Mouse (Mus musculus): ENCODE results near the gene Zwilch. TPM values are rescaled to one million over a fixed set of nuclear protein-coding genes. Genes with fewer than 3 reads are reported as not detected.
"Not testable (repeated sequence)": the region's sequence is repeated elsewhere in the genome, so short reads cannot be mapped to it uniquely, and the experiment has no call there.

Gene Zwilch
- 22.3 and 26.7 TPM in 2 replicates for total RNA-seq (2015)
- total RNA-seq (2017) = 76.4 and 109 TPM in 2 replicates

DNA sequence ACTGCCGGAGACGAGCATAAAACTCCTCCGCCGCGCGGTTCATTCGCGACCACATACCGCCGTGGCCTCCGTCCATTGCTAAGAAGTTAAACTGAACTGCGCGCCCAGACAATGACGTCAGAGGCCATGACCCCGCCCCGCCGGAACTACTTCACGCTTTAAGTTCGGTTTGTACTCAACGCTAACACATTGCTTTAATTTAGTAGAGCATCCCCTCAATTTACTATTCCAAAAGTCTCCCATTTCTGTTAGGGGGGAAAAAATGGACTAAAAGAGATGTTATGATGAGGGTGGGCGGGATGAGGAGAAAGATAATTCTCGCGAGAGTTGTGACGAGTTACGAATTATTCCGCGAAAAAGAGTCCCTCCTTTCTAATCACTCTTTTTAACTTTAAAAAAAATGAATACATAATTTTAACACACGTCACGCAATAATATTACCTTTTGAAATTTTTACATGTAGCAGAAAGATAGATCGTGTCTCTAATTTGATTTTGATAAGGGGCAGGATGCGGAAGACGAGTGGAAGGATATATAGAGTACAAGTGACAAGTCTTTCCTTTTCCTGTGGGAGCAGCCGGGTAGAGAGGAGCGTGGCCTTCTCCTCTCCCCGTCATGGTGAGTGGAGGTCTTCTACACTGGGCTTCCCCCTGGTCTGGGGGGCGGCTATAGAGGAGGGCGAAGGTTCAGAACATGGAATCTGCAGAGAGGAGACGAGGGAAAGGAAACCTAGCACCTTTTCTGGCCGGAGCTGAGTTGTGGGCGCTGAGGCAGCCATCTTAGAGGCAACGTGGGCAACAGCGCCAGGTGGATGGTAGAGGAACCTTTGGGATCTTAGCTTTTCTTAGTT, at the start of gene Zwilch, which contains the start of gene Rpl4:
TSS of gene Zwilch (minus strand) at position 289 of the 850 bp plus-strand sequence.
TSS of gene Rpl4 (plus strand) at position 560 of the 850 bp plus-strand sequence.
- peak; percentile 90 for ATAC-seq (ENCODE audit: poor library complexity, severe bottlenecking)

DNA sequence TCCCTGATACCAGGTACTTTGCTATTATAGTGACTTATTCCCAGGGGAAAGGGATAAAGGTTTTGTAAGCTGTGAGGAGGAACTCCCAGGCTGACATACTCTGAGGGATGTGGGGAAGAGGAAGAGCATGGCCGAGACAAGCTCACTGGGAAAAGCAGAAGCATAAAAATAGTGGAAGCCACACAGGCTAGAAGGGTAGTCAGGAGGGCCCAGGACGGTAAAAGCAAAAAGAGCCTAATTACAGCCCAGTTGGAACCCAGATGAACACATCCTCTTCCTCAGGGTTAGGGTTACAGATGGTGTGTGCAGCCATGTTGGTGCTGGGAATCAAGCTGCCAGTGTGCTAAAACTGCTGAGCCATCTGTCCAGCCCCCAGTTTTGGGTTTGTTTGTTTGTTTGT, 49.2 kb upstream of the Zwilch start:
- peak; percentile 76 for ATAC-seq (ENCODE audit: poor library complexity, severe bottlenecking)

DNA sequence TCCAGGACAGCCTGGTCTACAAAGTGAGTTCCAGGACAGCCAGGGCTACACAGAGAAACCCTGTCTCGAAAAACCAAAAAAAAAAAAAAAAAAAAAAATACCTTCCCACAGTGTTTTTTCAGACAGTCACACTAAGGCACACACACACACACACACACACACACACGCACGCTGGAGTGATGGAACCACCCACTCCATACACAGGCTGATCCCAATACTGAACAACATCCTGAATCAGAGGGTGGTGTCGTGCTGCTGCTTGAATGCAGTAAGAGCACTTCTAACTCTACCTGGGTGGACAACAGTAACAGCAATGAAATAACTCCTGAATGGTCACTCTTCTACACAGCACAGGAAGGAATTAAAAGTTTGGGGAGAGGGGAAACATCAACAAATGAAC, 48.6 kb upstream of the Zwilch start:
- ATAC-seq (ENCODE audit: poor library complexity, severe bottlenecking) = no peak

DNA sequence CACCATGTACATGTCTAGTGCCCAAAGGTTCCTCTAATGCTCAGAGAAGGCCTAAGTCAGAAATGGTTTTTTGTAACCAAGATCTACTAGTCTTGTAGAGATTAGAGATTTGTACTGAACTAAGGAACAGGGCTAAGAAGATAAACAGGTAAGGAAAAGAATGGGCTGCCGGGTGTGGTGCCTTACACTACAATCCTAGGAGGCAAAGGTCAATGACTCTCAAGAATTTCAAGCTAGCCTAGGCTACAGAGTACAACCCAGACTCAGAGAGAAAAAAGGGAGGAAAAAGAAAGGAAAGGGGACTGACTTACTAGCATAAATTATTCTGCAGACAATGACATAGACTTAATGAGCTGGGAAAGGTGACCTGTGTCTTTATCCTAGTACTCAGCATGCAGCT, 47.7 kb upstream of the Zwilch start:
- no peak for ATAC-seq (ENCODE audit: poor library complexity, severe bottlenecking)

DNA sequence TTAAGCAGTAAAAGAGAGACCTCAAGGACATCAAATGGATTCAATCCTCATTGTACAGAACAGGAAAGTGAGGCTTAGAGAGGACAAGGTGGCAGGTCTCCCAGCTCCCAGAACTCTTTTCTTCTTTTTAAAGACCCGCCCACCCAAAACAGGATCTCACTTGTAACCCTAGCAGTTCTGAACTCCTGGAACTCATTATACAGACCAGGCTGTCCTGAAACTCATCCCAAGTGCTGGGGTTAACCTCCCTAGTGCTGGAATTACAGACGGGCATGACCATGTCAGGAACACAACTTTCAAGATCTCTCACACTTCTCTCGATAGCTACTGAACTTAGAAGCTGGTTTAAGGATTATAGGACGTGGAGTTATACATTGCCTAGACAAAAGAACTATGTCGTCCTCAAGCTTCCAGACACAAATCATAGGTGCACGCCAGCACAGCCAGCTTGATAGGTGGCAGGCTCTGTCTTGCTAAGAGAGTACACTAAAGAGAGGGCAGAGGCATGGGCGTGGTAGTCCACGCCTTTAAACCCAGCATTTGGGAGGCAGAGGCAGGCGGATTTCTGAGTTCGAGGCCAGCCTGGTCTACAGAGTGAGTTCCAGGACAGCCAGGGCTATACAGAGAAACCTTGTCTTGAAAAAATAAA, 47.0 kb upstream of the Zwilch start:
- no peak for ATAC-seq (ENCODE audit: poor library complexity, severe bottlenecking)

DNA sequence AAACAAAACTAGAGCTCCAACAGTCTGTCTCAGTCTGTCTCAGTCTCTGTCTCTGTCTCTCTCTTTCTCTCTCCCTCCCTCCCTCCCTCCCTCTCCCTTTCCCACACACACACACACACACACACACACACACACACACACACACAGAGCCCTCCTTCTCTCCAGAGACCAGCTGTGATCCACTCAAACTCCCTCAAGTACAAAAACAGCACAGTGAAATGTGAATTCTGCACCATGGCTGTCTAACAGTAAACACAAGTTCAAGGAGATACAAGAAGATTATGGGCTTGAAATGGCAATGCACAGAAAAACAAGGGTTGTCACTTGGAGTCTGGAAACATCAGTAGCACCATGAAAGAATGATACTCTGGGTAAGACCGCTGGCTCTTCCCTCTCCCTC, 46.4 kb upstream of the Zwilch start:
- ATAC-seq (ENCODE audit: poor library complexity, severe bottlenecking) = no peak

DNA sequence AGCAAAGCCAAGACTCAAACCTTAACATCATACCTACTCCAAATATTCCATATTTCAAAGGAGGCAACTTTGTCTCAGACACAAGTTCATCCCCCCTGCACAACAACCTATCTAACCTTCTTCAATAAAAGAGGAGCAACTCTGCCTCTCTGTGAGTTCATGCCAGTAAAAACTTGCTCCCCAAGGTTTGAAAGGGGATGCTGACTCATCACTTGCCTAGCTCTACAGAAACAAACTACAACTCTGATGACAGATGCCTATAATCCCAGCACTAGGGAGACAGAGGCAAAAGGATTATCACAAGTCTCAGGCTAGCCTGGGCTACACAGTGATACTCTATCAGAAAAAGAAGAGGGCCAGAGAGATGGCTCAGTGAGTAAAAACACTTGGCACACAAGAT, 45.0 kb upstream of the Zwilch start:
- ATAC-seq (ENCODE audit: poor library complexity, severe bottlenecking) = no peak

DNA sequence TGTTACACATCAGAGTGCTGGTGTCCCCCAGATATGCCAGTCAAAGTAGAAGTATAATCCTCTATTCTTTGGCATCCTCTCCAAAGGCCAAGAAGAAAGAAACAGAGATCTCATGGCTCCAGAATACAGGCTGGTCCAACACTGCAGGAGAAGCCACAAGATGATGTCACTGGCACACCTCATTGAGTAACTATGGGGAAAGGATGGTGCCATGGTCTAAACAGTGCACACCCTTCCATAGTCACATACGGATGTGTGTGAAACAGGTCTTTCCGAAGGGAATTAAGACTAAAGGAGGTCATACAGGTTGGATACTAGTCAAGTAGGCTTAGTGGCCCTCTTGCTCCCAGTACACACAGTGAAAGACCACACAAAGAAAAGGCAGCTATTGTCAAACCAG, 43.7 kb upstream of the Zwilch start:
- peak; percentile 71 for ATAC-seq (ENCODE audit: poor library complexity, severe bottlenecking)

DNA sequence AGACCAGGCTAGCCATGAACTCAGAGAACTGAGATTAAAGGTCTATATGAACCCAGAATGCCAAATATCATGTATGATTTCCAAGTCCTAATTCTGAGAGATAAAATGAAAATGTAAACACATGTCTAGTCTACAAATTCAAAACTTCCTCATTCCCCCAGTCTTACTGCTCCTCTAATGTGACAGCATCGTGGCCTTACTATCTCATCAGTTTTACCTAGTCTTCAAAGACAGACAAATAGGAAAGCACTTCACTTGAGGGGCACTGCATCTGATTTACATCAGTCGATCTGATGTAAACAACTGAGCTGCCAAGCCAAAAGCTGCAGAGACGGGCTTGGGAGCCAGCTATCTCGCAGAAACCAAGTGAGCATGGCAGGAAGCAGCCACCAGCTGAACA, 43.2 kb upstream of the Zwilch start:
- ATAC-seq (ENCODE audit: poor library complexity, severe bottlenecking) = no peak

DNA sequence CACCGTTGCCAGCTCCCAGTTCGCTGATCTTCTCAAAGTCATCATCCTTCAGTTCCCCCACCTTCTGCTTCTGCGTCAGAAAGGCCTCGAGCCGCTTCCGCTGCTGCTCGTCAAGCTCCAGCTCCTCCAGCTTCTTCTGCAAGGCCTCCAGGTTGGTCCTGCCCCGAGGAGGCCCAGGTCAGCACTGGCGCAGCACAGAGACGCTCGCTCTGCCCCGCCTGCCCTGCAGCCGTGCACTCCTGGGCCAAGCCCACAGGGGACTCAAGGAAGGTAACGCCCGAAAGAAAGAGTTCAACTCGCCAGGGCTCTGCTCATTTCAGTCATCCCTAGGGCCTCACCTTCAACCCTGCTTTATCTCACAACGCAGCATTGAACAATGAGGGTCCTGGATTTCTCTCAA, 41.5 kb upstream of the Zwilch start:
- ATAC-seq (ENCODE audit: poor library complexity, severe bottlenecking) = no peak

DNA sequence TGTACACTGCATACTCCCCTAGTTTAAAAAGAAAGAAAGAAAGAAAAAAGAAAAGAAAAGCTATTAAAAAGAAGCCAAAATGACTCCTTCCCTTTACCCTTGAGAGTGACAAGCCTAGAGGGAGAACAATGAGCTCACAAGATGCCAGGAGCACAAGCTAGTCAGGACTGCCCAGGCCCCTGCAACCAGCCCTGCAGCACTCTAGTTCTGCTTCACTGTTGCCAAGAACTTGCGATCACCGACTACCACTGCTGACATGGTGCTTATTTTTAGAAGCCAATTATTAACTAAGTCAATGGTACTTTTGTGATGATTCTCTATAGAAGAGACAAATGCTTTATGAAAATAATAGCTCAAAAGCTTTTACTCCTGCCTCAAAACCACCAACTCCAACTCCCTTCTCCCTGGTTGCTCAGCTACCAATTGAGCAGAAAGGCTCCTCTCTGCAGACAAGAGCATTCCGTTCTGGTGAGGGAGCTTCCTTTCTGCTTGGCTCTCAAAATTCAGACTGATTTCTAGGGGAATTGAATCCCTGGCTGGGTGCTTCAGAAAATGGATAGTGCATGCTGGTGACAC, 34.7 kb upstream of the Zwilch start:
- ATAC-seq (ENCODE audit: poor library complexity, severe bottlenecking) = no peak

DNA sequence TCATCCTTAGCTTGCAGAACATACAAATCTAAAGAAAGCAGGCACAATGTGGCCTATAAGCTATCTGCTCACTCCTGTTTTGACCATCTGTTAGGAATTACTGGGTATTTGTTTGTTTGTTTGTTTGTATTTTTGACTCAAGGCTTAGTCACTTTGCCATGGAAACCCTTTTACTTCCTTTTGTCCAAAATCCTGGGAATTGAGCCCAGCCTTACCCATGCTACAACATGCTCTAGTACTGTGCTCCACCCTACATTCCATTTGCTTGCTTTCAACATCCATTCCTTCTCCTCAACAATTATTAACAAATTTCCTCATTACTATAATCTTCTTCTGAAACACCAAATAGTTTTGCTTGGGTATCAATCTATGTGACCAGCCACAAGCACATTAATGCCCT, 30.0 kb upstream of the Zwilch start:
- no peak for ATAC-seq (ENCODE audit: poor library complexity, severe bottlenecking)

DNA sequence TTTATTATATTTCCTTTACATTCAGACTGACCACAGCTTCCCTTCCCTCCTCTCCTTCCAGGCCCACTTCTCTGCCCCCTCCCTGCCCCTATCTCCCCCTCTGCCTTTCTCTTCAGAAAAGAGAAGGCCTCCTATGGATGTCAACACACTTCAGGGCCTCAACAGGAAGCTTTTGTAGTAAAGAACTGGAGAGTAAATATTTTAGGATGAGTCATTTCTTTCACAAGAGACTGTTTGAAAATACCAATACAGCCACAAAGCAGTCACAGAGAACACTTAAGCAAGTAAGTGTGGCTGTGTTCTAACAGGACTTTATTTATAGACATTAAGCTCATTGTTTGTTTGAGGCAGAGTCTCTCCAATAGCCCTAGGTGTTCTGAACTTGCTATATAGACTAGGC, 29.4 kb upstream of the Zwilch start:
- peak; percentile 84 for ATAC-seq (ENCODE audit: poor library complexity, severe bottlenecking)

DNA sequence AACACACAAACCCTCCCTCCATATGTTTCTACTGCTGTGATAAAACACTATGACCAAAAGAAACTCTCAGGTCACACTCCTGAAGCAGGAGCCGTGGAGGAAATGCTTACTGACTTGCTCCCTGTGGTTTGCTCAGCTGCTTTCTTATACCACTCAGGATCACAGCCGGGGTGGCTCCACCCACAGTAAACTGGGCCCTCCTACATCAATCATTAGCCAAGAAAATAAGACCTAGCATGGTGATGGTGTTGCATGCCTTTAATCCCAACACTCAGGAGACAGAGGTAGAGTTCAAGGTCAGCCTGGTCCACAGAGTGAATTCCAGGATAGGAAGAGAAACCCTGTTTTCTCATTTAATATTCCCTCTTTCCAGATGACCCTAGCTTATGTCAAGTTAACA, 27.0 kb upstream of the Zwilch start:
- ATAC-seq (ENCODE audit: poor library complexity, severe bottlenecking) = no peak

DNA sequence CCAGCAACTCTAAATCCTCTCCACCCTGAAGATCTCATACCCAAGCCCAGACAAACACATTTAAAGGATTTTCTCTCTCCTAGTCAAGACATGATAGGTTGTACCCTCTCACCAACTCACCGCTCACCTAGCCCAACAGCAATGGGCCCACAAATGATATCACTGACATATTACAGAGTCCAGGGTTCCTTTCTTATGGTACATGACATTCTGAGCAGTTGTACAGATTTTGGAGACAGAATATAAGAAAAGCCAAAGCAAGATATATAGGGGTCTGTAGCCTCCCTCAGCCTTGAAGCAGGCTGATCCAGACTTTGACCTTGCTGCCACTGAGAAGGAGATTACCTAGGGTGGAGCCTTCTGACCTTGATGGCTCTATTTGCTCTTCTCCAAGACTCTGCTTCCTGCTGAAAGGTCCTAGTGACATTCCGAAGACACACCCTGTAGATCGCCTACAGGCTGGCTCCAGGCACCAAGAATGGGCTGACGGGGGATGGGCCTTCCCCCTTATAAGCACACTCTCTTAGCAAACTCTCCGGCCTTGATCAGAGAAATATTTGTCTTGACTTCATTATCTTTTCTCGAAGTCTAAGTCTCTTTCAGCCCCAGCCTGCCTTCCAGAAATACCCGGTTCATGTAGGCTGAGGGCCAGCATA, 26.0 kb upstream of the Zwilch start:
- not testable (repeated sequence) for ATAC-seq (ENCODE audit: poor library complexity, severe bottlenecking)

DNA sequence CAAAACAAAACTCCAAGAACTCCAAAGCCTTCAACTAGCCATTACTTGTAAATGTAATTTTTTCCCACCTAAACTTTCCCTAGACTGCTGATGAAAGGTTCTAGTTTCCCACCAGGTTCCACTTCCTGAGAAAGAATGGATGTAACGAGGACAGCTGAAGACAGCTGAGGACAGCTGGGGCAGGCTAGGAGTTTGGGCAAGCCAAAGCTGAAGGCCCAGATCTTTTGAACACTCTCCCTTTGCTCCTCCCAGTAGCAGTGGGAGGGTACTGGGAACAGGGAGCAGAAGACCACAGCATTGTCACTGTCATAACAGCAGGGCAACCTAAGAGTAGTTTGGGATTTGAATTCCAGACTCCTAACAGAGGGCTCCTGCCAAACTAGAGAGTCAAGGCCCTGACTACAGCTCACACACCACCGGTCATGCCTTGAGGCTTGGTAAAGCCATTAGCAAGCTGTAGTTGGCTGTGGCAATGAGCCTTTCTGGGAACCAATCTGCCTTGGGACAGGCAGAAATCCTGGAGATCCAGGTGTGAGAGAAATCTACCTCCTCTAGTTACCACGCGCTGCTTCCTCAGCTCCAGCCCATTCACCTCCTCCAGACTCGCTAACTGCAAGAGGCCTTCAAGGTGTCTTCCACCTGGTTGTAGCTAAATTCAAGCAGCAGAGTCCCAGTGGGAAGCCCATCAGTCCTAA, 25.3 kb upstream of the Zwilch start:
- no peak for ATAC-seq (ENCODE audit: poor library complexity, severe bottlenecking)

DNA sequence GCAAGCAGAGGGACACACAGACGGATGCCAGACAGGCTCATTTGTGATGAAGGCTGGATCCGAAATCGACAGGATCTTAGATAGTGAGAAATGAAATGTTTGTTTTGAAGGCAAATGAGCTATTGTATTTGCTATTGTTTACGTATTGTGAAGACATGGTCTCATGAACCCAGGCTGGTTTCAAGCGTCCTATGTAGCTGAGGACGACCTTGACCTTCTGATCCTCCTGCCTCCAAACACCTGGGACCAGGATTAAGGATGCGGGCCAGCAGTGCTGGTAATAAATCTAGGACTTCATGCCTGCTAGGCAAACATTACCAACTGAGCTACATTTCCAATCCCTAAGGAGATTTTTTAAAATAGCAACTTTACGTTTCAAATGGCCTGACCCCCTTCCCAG, 24.6 kb upstream of the Zwilch start:
- ATAC-seq (ENCODE audit: poor library complexity, severe bottlenecking) = no peak

DNA sequence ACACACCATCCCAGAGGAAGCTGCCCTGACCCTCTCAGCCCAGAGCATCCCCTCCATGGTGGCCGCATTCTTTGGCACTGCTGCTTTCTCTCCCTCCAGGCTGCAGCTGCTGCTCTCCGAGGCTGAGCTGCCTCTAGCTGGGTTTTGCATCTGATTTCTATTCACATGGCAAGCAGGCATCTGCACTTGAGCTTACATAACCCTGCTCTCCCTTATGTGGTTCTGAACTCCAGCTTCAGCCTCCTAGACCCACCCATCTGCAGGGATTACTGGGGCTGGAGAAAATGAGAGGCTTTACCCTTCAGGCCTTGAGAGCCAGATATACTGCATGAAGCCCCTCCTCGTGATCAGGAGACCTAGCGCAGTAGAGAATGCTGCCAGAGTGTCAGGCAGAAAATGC, 22.6 kb upstream of the Zwilch start:
- no peak for ATAC-seq (ENCODE audit: poor library complexity, severe bottlenecking)

DNA sequence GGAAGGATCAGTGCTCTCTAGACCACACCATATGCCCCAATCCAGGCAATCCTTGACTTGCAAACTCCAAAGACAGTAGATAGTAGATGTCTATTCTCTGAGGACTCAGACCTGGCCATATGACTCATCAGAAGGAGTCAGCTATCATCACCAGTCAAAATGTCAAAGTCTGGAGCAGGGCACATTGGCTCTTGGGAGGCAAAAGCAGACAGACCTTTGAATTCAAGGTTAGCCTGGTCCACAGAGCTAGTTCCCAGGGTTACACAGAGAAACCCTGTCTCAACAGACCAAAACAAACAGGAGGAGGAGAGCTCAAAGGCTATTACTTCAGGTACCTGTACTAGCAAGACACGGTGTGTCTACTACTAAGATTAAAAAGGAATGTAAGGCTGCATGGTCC, 21.0 kb upstream of the Zwilch start:
- ATAC-seq (ENCODE audit: poor library complexity, severe bottlenecking) = no peak

DNA sequence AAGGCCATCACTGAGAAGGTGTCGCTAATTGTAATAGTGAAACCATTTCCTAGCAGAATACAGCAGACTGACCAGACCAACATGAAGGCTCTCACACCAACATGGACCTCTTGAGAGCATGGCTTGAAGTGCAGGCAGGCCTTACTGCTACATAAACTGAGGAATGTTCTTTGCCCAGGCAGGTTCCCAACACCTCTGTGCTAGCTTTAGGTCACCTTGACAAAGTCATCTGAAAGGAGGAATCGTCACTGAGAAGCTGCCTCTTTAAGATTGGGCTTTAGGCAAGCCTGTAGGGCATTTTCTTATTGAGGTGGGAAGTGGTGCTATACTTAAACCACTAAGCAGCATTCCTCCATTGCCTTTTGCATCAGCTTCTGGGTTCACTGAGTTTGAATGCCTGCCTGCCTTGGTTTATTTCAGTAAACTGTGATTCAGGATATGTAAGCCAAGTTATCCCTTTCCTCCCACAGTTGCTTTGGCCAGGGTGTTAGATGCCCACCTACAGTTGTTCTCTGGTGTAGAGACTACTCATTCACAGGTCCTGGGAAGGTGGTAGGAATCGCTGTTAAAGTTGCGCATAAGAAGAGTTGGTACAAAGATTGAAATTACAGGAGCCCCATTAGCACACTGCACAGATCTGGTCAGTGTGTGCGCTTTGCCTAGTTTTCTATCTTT, 11.4 kb upstream of the Zwilch start:
- ATAC-seq (ENCODE audit: poor library complexity, severe bottlenecking) = no peak
